Mouse (Mus musculus): ENCODE results near the gene Plau. TPM values are rescaled to one million over a fixed set of nuclear protein-coding genes. Genes with fewer than 3 reads are reported as not detected.

Gene Plau
- 10 to 100 TPM; 28.2 to 28.4 TPM for total RNA-seq (2023)

GRCm38 (mm10) chr14:20836171-20836904 is at the start of gene Plau:
Gene Plau (plus strand): TSS chr14:20836660.

GRCm38 (mm10) chr14:20793758-20794531 is 42.5 kb upstream of the Plau start, which contains the start of gene Camk2g:
Gene Camk2g (minus strand): TSS chr14:20794088.

Other genes starting within 250 kb of the Plau start
- gene Usp54, start 195.6 kb upstream of the Plau start, total RNA-seq (2023) = 1 to 10 TPM; 2.1 to 2.6 TPM
- gene Myoz1, start 180.1 kb upstream of the Plau start, total RNA-seq (2023) = under 1 TPM; 0.40 to 0.42 TPM
- gene Synpo2l, start 168.3 kb upstream of the Plau start, total RNA-seq (2023) = not detected
- gene Sec24c, start 162.4 kb upstream of the Plau start, total RNA-seq (2023) = 100 to 1,000 TPM; 129 to 175 TPM
- 1 to 10 TPM; 4.9 TPM for gene Fut11, start 141.7 kb upstream of the Plau start, total RNA-seq (2023)
- 10 to 100 TPM; 19.2 to 24.1 TPM for gene Chchd1, start 133.7 kb upstream of the Plau start, total RNA-seq (2023)
- 100 to 1,000 TPM; 103 to 108 TPM for gene Zswim8, start 129.1 kb upstream of the Plau start, total RNA-seq (2023)
- gene Ndst2, start 102.1 kb upstream of the Plau start, total RNA-seq (2023) = 10 to 100 TPM; 37.6 to 47.6 TPM
- gene Camk2g, start 42.6 kb upstream of the Plau start, total RNA-seq (2023) = 10 to 100 TPM; 55.2 to 58.4 TPM
- 100 to 1,000 TPM; 154 to 163 TPM for gene Vcl, start 92.7 kb downstream of the Plau start, total RNA-seq (2023)
- 10 to 100 TPM; 67.4 to 68.6 TPM for gene Ap3m1, start 215.8 kb downstream of the Plau start, total RNA-seq (2023)
- 10 to 100 TPM; 27.5 to 31.3 TPM for gene Adk, start 215.9 kb downstream of the Plau start, total RNA-seq (2023)

All from neutrophil, adult 59 days (primary cell).